Mouse (Mus musculus) small intestine, adult 2 months (tissue): ENCODE data around the gene Slc25a47.

Experiments used
- CTCF ChIP-seq: fragments of 200-500 bp; IDR thresholded peaks from 2 replicates; pipeline ENCODE4 v1.5.1; 2012; ENCODE audit warnings: low read depth, mild to moderate bottlenecking, control low read depth, inconsistent platforms, low read length, moderate library complexity, mixed read lengths; ENCODE audit not compliant: insufficient replicate concordance, insufficient read length; ENCODE audit errors: extremely low read depth
- POLR2A ChIP-seq: fragments of 200-500 bp; IDR thresholded peaks from 2 replicates; pipeline ENCODE4 v1.6.1; 2012; ENCODE audit warnings: low read depth, mild to moderate bottlenecking, control low read depth, inconsistent platforms, low read length, moderate library complexity

DNA sequence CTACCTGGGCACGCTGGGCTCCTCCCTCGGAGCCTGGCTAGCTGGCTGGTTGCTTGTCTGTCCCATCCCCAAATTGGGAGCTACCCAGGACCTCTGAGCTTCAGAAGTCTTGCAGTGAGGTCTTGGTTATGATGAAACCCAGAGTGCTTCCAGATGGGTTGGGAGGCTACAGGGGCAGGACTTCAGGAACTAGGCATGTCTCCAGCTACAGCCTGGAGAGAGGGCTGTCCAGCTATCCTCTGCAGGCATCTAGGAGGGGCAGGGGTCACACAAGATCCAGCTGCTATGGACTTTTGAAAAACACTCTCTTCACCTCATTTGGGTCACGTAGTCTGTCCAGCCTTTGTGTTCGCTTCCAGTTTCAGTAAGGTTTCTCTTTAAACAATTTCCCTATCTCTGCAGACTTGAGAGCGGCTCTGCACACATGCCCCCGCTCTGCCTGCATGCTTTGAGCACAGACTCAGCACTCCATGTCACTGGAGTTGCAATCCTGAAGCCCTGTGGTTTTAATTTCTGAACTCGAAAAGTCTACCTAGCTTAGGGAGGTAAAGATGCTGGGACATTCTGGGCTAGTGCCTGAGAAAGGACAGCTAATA is 21.8 kb downstream of the Slc25a47 start:
- TF ChIP-seq CTCF (no peak), POLR2A (no peak)
